Mouse (Mus musculus): ENCODE results near the gene Gpr12.
"Not testable (repeated sequence)": the region's sequence is repeated elsewhere in the genome, so short reads cannot be mapped to it uniquely, and the experiment has no call there.

Gene Gpr12

GRCm38 (mm10) chr5:146584478-146585306, at the start of gene Gpr12:
Gene Gpr12, minus strand, starts transcription at chr5:146585239.
- DNase-seq (ENCODE audit: low read depth) = no peak

GRCm38 (mm10) chr5:146631602-146632001, 46.6 kb upstream of the Gpr12 start:
- DNase-seq (ENCODE audit: low read depth) = no peak

- no peak for DNase-seq (ENCODE audit: low read depth)
Observed at GRCm38 (mm10) chr5:146630961-146631360, 45.9 kb upstream of the Gpr12 start.

GRCm38 (mm10) chr5:146629636-146630035, 44.6 kb upstream of the Gpr12 start:
- DNase-seq (ENCODE audit: low read depth) = no peak

- DNase-seq (ENCODE audit: low read depth) = no peak
Observed at GRCm38 (mm10) chr5:146628804-146629203, 43.8 kb upstream of the Gpr12 start.

GRCm38 (mm10) chr5:146627901-146628300, 42.9 kb upstream of the Gpr12 start:
- DNase-seq (ENCODE audit: low read depth) = no peak

- DNase-seq (ENCODE audit: low read depth) = no peak
Observed at GRCm38 (mm10) chr5:146625635-146626311, 40.7 kb upstream of the Gpr12 start.

GRCm38 (mm10) chr5:146611830-146612229, 26.8 kb upstream of the Gpr12 start:
- DNase-seq (ENCODE audit: low read depth) = no peak

- DNase-seq (ENCODE audit: low read depth) = no peak
Observed at GRCm38 (mm10) chr5:146611009-146611408, 26.0 kb upstream of the Gpr12 start.

- DNase-seq (ENCODE audit: low read depth) = no peak
Observed at GRCm38 (mm10) chr5:146609646-146610045, 24.6 kb upstream of the Gpr12 start.

- no peak for DNase-seq (ENCODE audit: low read depth)
Observed at GRCm38 (mm10) chr5:146607816-146608215, 22.8 kb upstream of the Gpr12 start.

- no peak for DNase-seq (ENCODE audit: low read depth)
Observed at GRCm38 (mm10) chr5:146606895-146607294, 21.9 kb upstream of the Gpr12 start.

- DNase-seq (ENCODE audit: low read depth) = no peak
Observed at GRCm38 (mm10) chr5:146606221-146606620, 21.2 kb upstream of the Gpr12 start.

- no peak for DNase-seq (ENCODE audit: low read depth)
Observed at GRCm38 (mm10) chr5:146599970-146600369, 14.9 kb upstream of the Gpr12 start.

GRCm38 (mm10) chr5:146599216-146599615, 14.2 kb upstream of the Gpr12 start:
- DNase-seq (ENCODE audit: low read depth) = not testable (repeated sequence)

GRCm38 (mm10) chr5:146598215-146599119, 13.4 kb upstream of the Gpr12 start:
- DNase-seq (ENCODE audit: low read depth) = no peak

- DNase-seq (ENCODE audit: low read depth) = no peak
Observed at GRCm38 (mm10) chr5:146597503-146597874, 12.4 kb upstream of the Gpr12 start.

GRCm38 (mm10) chr5:146596612-146597502, 11.8 kb upstream of the Gpr12 start:
- no peak for DNase-seq (ENCODE audit: low read depth)

- DNase-seq (ENCODE audit: low read depth) = no peak
Observed at GRCm38 (mm10) chr5:146592580-146592979, 7.5 kb upstream of the Gpr12 start.

- DNase-seq (ENCODE audit: low read depth) = no peak
Observed at GRCm38 (mm10) chr5:146591636-146592035, 6.6 kb upstream of the Gpr12 start.

- DNase-seq (ENCODE audit: low read depth) = no peak
Observed at GRCm38 (mm10) chr5:146590987-146591386, 5.9 kb upstream of the Gpr12 start.

Measured in fibroblast of lung, adult 2 months (primary cell).